Mouse (Mus musculus) forebrain, embryonic 16.5 days (tissue): ENCODE results near the gene Ucn. TPM values are rescaled to one million over a fixed set of nuclear protein-coding genes. Genes with fewer than 3 reads are reported as not detected.
A peak's percentile ranks its signal among the peaks of the same experiment; 100 is the strongest.

Experiments
- ATAC-seq: fragments of 200-750 bp; cut with Nextera tagmentation; 2 replicates; pipeline ENCODE4 v1.8.0; 2017; ENCODE audit warnings: mild to moderate bottlenecking, moderate library complexity
- H3K27ac ChIP-seq: fragments of 300-500 bp; sonication (generic); 2 replicates; pipeline ENCODE4 v1.5.1; 2014; ENCODE audit warnings: low read length, control low read depth
- H3K27me3 ChIP-seq: fragments of 300-500 bp; sonication (generic); replicated peaks from 2 replicates; pipeline ENCODE4 v1.6.1; 2014; ENCODE audit warnings: low read length; ENCODE audit not compliant: control insufficient read depth, insufficient read depth
- H3K36me3 ChIP-seq: fragments of 300-500 bp; sonication (generic); 2 replicates; pipeline ENCODE4 v1.6.1; 2014; ENCODE audit not compliant: control insufficient read depth, insufficient read depth
- H3K4me1 ChIP-seq: fragments of 300-500 bp; sonication (generic); replicated peaks from 2 replicates; pipeline ENCODE4 v1.6.1; 2014; ENCODE audit warnings: low read length; ENCODE audit not compliant: control insufficient read depth, insufficient read depth
- H3K4me2 ChIP-seq: fragments of 300-500 bp; sonication (generic); 2 replicates; pipeline ENCODE4 v1.6.1; 2014; ENCODE audit warnings: mild to moderate bottlenecking, low read length, control low read depth
- H3K4me3 ChIP-seq: fragments of 300-500 bp; sonication (generic); replicated peaks from 2 replicates; pipeline ENCODE4 v1.5.1; 2014; ENCODE audit warnings: mild to moderate bottlenecking, low read length, control low read depth
- H3K9ac ChIP-seq: fragments of 300-500 bp; sonication (generic); replicated peaks from 2 replicates; pipeline ENCODE4 v1.6.1; 2014; ENCODE audit warnings: low read depth, low read length, control low read depth
- H3K9me3 ChIP-seq: fragments of 300-500 bp; sonication (generic); 2 replicates; pipeline ENCODE4 v1.6.1; 2016; ENCODE audit warnings: low read length; ENCODE audit not compliant: control insufficient read depth
- WGBS: fragments of 180-500 bp; shearing (Covaris S2); extraction: QIAGEN DNeasy Blood & Tissue Kit; methylation state at CpG from one replicate; pipeline ENCODE4 v1.1.7; 2014; 5-methylcytosine and 5-hydroxymethylcytosine counted together
- polyA plus RNA-seq: library from polyadenylated mRNA; unstranded; fragments of >200 nt; fragmentation: Nextera tagmentation; extraction: Ambion mirVana; gene quantifications from 2 replicates; pipeline ENCODE4 v1.2.1, GENCODE M21; 2015

Gene Ucn
- polyA plus RNA-seq, 1 experiment from 2014 or later: not detected

DNA sequence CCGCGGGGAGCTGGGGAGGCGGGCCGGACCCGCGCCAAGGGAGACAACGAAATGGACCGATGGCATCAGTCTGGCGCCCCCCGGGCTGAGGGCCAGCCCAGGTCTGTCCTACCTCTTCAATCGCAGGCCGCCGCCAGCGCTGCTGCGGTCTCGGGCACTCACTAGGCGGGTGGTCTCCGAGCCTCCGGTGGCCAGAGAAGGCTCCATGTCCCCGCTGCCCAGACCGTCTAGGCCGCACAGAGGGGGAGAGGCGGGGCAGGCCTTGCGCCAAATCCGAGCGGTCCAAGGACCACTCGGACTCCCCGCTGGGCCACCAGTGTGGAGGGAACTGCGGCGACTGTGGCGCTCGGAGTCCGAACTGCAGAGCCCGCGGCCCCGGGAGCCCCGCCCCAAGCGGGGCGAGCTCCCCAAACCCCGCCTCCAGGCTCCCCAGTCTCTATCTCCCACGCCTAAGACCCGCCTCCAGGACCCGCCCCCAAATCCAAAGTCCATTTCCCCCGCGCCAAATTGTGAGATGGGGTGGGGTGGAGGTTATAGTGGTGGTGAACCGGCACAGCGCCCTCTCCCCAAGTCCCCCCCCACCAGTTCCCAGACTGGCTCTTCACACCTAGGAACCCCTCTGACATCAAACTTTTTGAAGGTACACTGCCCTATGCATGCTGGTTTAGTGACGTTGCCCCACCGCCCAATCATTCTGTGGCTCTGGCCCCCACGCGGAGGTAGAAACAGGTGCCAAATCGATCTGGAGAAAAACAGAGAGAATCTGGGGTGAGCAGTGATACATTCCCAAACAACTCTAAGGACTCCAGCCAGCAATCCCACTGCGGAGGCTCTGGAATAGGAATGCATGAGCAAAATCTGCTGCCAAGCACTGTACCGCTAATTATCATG, 45.2 kb downstream of the Ucn start:
- peak; percentile 47 for ATAC-seq
- WGBS: under 1% methylated on average over 51 of the region's 54 CpGs

DNA sequence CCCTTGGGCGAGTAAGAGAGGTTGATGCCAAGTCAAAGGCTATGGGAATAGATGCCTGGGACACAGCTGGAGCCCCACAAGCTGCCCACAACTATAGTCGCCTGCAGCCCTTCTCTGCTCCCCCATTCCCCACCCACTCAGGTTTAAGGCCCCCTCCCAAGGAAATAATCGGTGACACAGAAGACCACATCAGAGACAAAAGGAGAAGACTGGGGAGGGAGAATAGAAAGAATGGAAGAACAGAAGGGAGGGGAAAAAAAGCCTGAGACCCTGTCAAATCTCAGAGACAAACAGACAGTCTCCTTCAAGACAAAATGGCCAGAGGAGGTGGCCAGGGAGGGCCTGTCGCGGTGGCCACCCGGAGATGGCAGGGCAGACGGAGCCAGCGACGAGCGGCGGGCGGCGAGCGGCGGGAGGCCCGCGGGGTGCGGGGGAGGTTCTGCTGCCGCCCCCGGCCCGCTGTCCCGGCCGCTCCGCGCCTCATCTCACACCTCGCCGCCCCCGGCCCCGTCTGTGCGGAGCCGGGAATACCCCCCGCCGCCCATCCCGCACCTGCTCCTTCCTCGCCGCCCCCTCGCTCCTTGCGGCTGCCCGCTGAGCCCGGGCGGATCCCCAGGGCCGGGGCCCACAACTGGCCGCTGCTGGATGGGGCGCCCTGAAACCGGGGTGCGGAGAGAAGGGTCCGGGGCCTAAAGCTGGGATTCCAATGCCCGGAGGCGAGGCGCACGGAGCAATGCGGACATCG, 46.2 kb downstream of the Ucn start:
- peak overlapping the region; percentile 38; the same call in 1 of the 2 replicates for H3K9ac ChIP-seq
- under 1% methylated on average over 49 of the region's 53 CpGs for WGBS
- H3K4me2 ChIP-seq: peak overlapping the region; percentile 64
- no peak overlapping the region for H3K27ac ChIP-seq
- no peak for ATAC-seq
- no peaks in the 10 kb centered on the region for H3K36me3 ChIP-seq
- peaks cover 32% of the 10 kb centered on the region for H3K4me1 ChIP-seq
- H3K27me3 ChIP-seq: peaks cover 68% of the 10 kb centered on the region
- H3K9me3 ChIP-seq: no peaks in the 10 kb centered on the region
- H3K4me3 ChIP-seq: peak overlapping the region; percentile 45

More for the DNA sequence above, 45.2 kb downstream of the Ucn start:
- H3K4me1 ChIP-seq: peaks cover 32% of the 10 kb centered on the region
- peak overlapping the region; percentile 45 for H3K4me3 ChIP-seq
- H3K27ac ChIP-seq: no peak overlapping the region
- no peaks in the 10 kb centered on the region for H3K36me3 ChIP-seq
- peaks cover 75% of the 10 kb centered on the region for H3K27me3 ChIP-seq
- no peaks in the 10 kb centered on the region for H3K9me3 ChIP-seq
- H3K4me2 ChIP-seq: peak overlapping the region; percentile 64
- peak overlapping the region; percentile 38 for H3K9ac ChIP-seq

Other genes starting within 250 kb of the Ucn start
- 216 and 217 TPM in 2 replicates for gene Ost4, start 231.0 kb downstream of the Ucn start, polyA plus RNA-seq
- 13.5 and 20.5 TPM in 2 replicates for gene Emilin1, start 225.4 kb downstream of the Ucn start, polyA plus RNA-seq
- 6.3 and 7.7 TPM in 2 replicates for gene Khk, start 217.4 kb downstream of the Ucn start, polyA plus RNA-seq
- gene Cgref1, start 193.2 kb downstream of the Ucn start, polyA plus RNA-seq: 15.8 and 29.0 TPM in 2 replicates
- gene Preb, start 178.5 kb downstream of the Ucn start, polyA plus RNA-seq: 135 and 140 TPM in 2 replicates
- gene Tcf23, start 170.2 kb downstream of the Ucn start, polyA plus RNA-seq: not detected in 2 replicates
- 155 and 158 TPM in 2 replicates for gene Atraid, start 90.5 kb downstream of the Ucn start, polyA plus RNA-seq
- 15.7 and 18.2 TPM in 2 replicates for gene Slc5a6, start 89.9 kb downstream of the Ucn start, polyA plus RNA-seq
- 19.8 and 20.1 TPM in 2 replicates for gene Cad, start 84.0 kb downstream of the Ucn start, polyA plus RNA-seq
- not detected in 2 replicates for gene Dnajc5g, start 32.5 kb downstream of the Ucn start, polyA plus RNA-seq
- 1.6 and 1.9 TPM in 2 replicates for gene Slc30a3, start 30.6 kb downstream of the Ucn start, polyA plus RNA-seq
- not detected in 2 replicates for gene Trim54, start 22.1 kb downstream of the Ucn start, polyA plus RNA-seq
- 49.4 and 50.1 TPM in 2 replicates for gene Mpv17, start 15.4 kb upstream of the Ucn start, polyA plus RNA-seq
- gene Gm29609, start 41.1 kb upstream of the Ucn start, polyA plus RNA-seq: 1.8 and 2.5 TPM in 2 replicates
- 72.1 and 79.4 TPM in 2 replicates for gene Gtf3c2, start 41.3 kb upstream of the Ucn start, polyA plus RNA-seq
- gene Snx17, start 54.4 kb upstream of the Ucn start, polyA plus RNA-seq: 131 and 139 TPM in 2 replicates
- gene Eif2b4, start 54.6 kb upstream of the Ucn start, polyA plus RNA-seq: 91.0 and 93.4 TPM in 2 replicates
- gene Zfp513, start 63.5 kb upstream of the Ucn start, polyA plus RNA-seq: 13.0 and 14.7 TPM in 2 replicates
- 169 and 175 TPM in 2 replicates for gene Ppm1g, start 81.9 kb upstream of the Ucn start, polyA plus RNA-seq
- gene Nrbp1, start 102.0 kb upstream of the Ucn start, polyA plus RNA-seq: 169 and 170 TPM in 2 replicates
- 0.99 TPM in 1 of 2 replicates, not detected in the other for gene Gm9970, start 102.4 kb upstream of the Ucn start, polyA plus RNA-seq
- 2.4 and 3.8 TPM in 2 replicates for gene Krtcap3, start 112.9 kb upstream of the Ucn start, polyA plus RNA-seq
- gene Ift172, start 152.3 kb upstream of the Ucn start, polyA plus RNA-seq: 34.2 and 39.4 TPM in 2 replicates
- gene Fndc4, start 157.3 kb upstream of the Ucn start, polyA plus RNA-seq: 81.8 and 90.6 TPM in 2 replicates
- gene Gckr, start 158.6 kb upstream of the Ucn start, polyA plus RNA-seq: 0.27 TPM in 1 of 2 replicates, not detected in the other